Mouse (Mus musculus) Patski (cell line): ENCODE data around the gene Ahr. TPM values are rescaled to one million over a fixed set of nuclear protein-coding genes. Genes with fewer than 3 reads are reported as not detected.

Source experiments
- ATAC-seq: fragments of 100-300 bp; one replicate; pipeline ENCODE4 v1.8.0; 2021
- CTCF ChIA-PET: fragments of 350-600 bp; sonication (Branson Sonifier 250); formaldehyde crosslinking; loops from one replicate; lab custom pipeline; 2022; ENCODE audit warnings: inconsistent platforms; lab: Charles Lee
- POLR2A ChIA-PET: fragments of 350-600 bp; sonication (Branson Sonifier 250); formaldehyde crosslinking; loops from one replicate; lab custom pipeline; 2022; ENCODE audit warnings: antibody characterized with exemption, inconsistent platforms; lab: Charles Lee
- DNase-seq: peaks from one replicate; pipeline ENCODE4 v3.0.0-alpha.2; 2011; ENCODE audit warnings: low read depth, low spot score
- H3K27me3 ChIP-seq: fragments of 371-371 bp; one replicate; pipeline ENCODE4 v1.5.1; 2021
- CTCF ChIP-seq: fragments of 100-300 bp; IDR thresholded peaks from one replicate; pipeline ENCODE4 v1.5.1; 2021
- in situ Hi-C: fragments of 300-500 bp; cut with MboI; formaldehyde crosslinking; loops from 3 replicates; pipeline ENCODE4 v1.11.1; 2018; ENCODE audit warnings: low pct_unique_long_range_greater_than_20kb, mixed read lengths
- polyA plus RNA-seq: library from polyadenylated mRNA; unstranded; gene quantifications from one replicate; pipeline ENCODE4 v1.2.3, GENCODE M21; 2021

The Ahr gene
- polyA plus RNA-seq, 1 experiment from 2014 or later: 9.7 TPM

DNA sequence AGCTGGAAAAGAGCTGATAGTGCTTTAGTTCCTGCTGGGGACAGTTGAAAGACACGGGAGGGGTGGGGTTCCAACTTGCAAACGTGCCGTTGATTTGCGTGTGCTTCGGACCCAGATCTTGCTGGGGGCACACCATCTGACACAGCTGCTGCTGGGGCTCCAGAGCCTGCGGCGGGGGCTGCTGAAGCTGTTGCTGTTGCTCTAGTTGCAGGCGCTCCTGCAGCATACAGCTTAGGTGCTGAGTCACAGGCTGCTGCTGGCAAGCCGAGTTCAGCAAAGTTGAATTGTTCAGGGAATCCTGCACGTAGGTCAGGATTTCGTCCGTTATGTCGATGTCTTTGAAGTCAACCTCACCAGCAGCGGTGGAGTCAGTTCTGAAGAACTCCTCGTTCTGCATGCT, 30.8 kb downstream of the Ahr start:
- in situ Hi-C loops: no loop called here
- POLR2A ChIA-PET: no interaction called here
- no peaks in the 10 kb centered on the region for H3K27me3 ChIP-seq
- no peak for TF ChIP-seq CTCF
- CTCF ChIA-PET: no interaction called here
- no peak for ATAC-seq
- no peak for DNase-seq

DNA sequence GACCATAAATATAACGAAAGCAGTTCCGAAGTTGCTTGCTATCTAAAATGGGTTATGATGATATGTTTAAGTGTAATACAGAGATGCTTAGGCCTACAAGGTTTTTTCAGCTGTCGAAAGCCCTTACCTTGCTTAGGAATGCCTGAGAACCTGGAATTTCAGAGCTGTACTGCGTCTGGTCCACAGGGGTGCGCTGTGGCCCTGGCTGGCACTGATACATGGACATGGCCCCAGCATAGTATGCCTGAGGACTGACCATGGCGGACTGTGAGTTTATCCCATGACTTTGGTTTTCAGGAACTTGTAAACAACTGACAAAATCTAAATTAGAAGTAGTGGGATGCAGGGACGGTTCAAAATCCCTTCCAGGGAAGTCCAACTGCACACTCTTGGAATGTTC, 31.3 kb downstream of the Ahr start:
- in situ Hi-C loops: no loop called here
- ChIA-PET CTCF (interaction anchor here (1.6 kb wide), 1 partner anchor 13 kb away, joined by 4 read pairs; no protein-coding TSS in a partner anchor), POLR2A (no interaction called here)
- DNase-seq (no peak), ATAC-seq (no peak)
- no peaks in the 10 kb centered on the region for H3K27me3 ChIP-seq
- peak; percentile 62 for TF ChIP-seq CTCF

DNA sequence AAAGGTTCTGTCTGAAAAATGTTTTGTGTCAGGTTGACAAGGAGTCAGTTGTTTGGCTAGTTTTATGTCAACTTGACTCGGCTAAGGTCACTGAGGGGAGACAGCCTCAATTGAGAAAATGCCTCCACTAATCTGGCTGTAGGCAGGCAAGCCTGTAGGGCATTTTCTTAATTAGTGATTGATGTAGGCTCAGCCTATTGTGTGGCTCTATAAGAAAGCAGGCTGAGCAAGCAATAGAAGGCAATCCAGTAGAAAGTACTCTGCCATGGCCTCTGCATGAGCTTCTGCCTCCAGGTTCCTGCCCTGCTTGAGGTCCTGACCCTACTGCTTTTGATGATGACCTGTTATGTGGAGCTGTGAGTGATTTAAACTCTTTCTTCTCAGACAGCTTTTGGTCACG, 33.4 kb downstream of the Ahr start:
- ChIA-PET POLR2A (interaction anchor here (0.6 kb wide), 1 partner anchor 158 kb away, joined by 3 read pairs; no protein-coding TSS in a partner anchor), CTCF (no interaction called here)
- no peak for TF ChIP-seq CTCF
- no peak for ATAC-seq
- no peak for DNase-seq
- H3K27me3 ChIP-seq: no peaks in the 10 kb centered on the region
- in situ Hi-C loops: no loop called here

DNA sequence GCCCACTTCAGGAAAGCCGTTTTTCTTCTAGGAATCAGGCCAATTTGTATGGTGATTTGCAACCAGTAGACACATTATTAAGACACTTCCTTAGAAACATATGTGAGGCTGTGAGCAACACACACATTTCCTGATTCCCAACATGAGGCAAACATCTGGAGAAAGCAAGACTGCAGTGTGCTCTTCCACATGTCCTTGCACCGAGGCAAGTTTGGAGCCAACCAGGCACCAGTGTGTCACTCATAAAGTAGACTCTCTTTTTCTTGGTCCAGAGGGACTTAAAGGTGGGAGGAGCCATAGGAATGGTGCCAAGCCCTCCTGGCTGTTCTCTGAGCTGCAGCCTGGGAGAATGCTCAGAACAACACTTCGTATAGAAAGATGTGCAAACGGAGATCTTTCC, 39.6 kb downstream of the Ahr start:
- CTCF ChIA-PET: no interaction called here
- ATAC-seq: no peak
- DNase-seq: no peak
- in situ Hi-C loops: no loop called here
- TF ChIP-seq CTCF: no peak
- no peaks in the 10 kb centered on the region for H3K27me3 ChIP-seq
- POLR2A ChIA-PET: no interaction called here

DNA sequence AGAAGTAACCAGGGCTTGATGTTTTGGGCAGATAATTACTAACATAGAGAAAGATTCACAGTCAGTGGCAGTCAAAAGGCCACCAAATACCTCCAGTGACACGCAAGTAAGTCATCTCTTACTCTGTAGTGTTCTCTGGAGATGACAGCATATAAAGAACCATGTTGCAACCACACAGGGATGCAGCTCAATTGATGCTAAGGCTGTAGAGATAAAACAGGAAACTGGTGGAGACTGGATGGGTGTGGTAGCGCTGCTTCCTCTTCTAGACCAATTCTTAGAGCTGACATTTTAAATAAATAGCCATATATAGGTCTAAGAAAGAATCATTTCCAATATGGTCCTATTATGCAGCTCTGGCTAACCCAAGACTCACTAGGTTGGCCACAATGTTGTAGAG, 54.1 kb downstream of the Ahr start:
- no peaks in the 10 kb centered on the region for H3K27me3 ChIP-seq
- DNase-seq (no peak), ATAC-seq (no peak)
- TF ChIP-seq CTCF: no peak
- ChIA-PET POLR2A (no interaction called here), CTCF (no interaction called here)
- in situ Hi-C loops: no loop called here

DNA sequence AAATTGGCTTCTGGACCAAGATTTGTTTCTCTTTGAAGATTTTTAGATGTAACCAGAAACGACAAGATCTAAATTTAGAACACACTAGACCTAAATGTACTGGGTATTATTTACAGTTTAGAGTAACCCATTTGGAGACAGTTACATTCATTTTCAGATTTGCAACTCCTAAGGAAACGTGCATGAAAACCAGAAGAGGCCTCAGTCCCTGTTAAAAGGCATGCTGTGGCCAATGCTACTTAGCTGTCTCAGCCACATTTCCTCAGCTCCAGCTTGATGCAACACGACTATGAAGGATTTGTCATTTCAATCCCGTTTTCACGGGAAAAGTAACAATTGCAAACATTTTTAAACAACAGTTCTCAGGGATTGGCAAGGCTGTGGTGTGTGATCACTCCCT, 55.9 kb downstream of the Ahr start:
- TF ChIP-seq CTCF: no peak
- ATAC-seq (no peak), DNase-seq (no peak)
- ChIA-PET CTCF (no interaction called here), POLR2A (no interaction called here)
- H3K27me3 ChIP-seq: no peaks in the 10 kb centered on the region
- in situ Hi-C loops: no loop called here

DNA sequence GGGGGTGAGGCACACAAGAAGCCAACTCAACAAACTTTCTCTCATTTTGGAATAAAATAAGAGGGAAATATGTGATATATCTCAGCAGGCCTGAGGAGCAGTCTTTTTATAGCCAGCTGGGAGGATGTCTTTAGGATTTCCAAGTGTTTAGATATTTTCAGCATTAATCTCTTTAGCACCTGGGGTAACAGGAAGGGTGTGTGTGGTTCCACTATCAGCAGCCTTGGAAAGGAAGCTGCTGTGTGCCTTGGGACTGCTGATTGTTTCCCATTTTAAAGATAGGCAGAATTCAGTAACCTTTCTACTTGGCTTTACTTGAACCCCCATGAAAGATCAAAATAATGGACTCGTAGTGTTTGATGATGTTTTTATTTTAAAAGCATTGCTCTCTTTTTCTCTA, 71.4 kb downstream of the Ahr start:
- TF ChIP-seq CTCF: no peak
- in situ Hi-C loops: no loop called here
- no peaks in the 10 kb centered on the region for H3K27me3 ChIP-seq
- ChIA-PET CTCF (no interaction called here), POLR2A (no interaction called here)
- DNase-seq (no peak), ATAC-seq (no peak)

DNA sequence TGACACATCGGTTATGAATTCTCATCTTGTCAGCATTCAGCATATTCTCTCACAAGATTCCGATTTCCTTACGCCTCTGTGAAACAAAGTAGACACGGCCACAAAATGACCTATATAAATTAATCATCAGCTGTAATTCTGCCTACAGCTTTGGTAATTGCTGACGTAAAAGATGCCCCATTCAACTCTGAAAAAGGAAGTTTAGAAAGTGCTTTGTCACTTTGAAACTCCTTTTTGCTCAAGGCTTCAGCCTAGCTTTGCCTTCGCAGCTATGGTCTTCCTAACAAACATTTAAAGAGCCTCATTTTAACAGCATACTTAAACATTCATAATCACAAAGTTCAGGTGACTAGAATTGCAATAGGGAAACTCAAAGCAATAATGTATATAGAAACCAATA, 72.2 kb downstream of the Ahr start:
- H3K27me3 ChIP-seq: no peaks in the 10 kb centered on the region
- no peak for TF ChIP-seq CTCF
- ChIA-PET POLR2A (interaction anchor here (0.7 kb wide), 1 partner anchor 203 kb away, joined by 3 read pairs; no protein-coding TSS in a partner anchor), CTCF (no interaction called here)
- ATAC-seq (no peak), DNase-seq (no peak)
- in situ Hi-C loops: no loop called here

DNA sequence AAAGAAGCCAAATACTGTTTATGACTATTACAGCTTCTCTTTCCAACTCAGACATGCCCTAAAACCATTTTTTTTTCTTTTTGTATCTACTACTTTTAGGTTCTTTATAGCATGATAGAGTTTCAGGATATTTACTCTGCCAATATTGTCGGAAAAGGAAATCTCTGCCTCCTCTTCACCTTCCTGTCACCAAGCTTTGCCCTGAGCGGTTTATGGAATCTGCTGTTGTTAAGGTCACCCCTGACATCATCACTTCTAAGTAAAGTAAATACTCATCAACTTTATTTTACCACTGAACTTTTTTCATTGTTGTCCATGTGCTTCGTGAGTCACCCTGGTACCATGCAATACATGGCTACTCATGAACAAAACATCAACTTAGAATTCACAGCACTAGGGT, 75.2 kb downstream of the Ahr start:
- no peaks in the 10 kb centered on the region for H3K27me3 ChIP-seq
- POLR2A ChIA-PET: no interaction called here
- no peak for DNase-seq
- ATAC-seq: peak; percentile 31
- in situ Hi-C loops: no loop called here
- TF ChIP-seq CTCF: no peak
- CTCF ChIA-PET: interaction anchor here (0.7 kb wide), 1 partner anchor 174 kb away, joined by 3 read pairs; no protein-coding TSS in a partner anchor
